Mouse (Mus musculus) forebrain, postnatal 0 days (tissue): Measurements from ENCODE around the gene Drc3. TPM values are rescaled to one million over a fixed set of nuclear protein-coding genes. Genes with fewer than 3 reads are reported as not detected.

Experiments
- ATAC-seq: fragments of 200-750 bp; cut with Nextera tagmentation; 2 replicates; pipeline ENCODE4 v1.8.0; 2017; ENCODE audit warnings: mild to moderate bottlenecking, moderate library complexity
- DNase-seq: peaks from one replicate; pipeline ENCODE4 v3.0.0-alpha.2; 2015
- H3K27ac ChIP-seq: fragments of 300-500 bp; sonication (generic); 2 replicates; pipeline ENCODE4 v1.5.1; 2014; ENCODE audit warnings: low read depth, mild to moderate bottlenecking, antibody characterized with exemption, low read length, moderate library complexity, mixed read lengths
- H3K27me3 ChIP-seq: fragments of 300-500 bp; sonication (generic); 2 replicates; pipeline ENCODE4 v1.6.1; 2014; ENCODE audit warnings: mild to moderate bottlenecking, low read length, mixed read lengths; ENCODE audit not compliant: insufficient read depth
- H3K36me3 ChIP-seq: fragments of 300-500 bp; sonication (generic); 2 replicates; pipeline ENCODE4 v1.6.1; 2014; ENCODE audit warnings: mild to moderate bottlenecking, moderate library complexity; ENCODE audit not compliant: insufficient read depth
- H3K4me1 ChIP-seq: fragments of 300-500 bp; sonication (generic); 2 replicates; pipeline ENCODE4 v1.6.1; 2014; ENCODE audit warnings: antibody characterized with exemption; ENCODE audit not compliant: insufficient read depth
- H3K4me2 ChIP-seq: fragments of 300-500 bp; sonication (generic); 2 replicates; pipeline ENCODE4 v1.6.1; 2014; ENCODE audit warnings: low read depth, mild to moderate bottlenecking, moderate library complexity
- H3K4me3 ChIP-seq: fragments of 300-500 bp; sonication (generic); 2 replicates; pipeline ENCODE4 v1.5.1; 2014; ENCODE audit warnings: low read depth, low read length, mixed read lengths
- H3K9ac ChIP-seq: fragments of 300-500 bp; sonication (generic); 2 replicates; pipeline ENCODE4 v1.6.1; 2014; ENCODE audit warnings: mild to moderate bottlenecking
- H3K9me3 ChIP-seq: fragments of 300-500 bp; sonication (generic); 2 replicates; pipeline ENCODE4 v1.6.1; 2016; ENCODE audit warnings: low read length
- CTCF ChIP-seq: sonication (generic); IDR thresholded peaks from 2 replicates; pipeline ENCODE4 v1.5.1; 2016; ENCODE audit warnings: antibody characterized with exemption, control low read depth, low read depth
- WGBS: fragments of 180-500 bp; shearing (Covaris S2); extraction: QIAGEN DNeasy Blood & Tissue Kit; methylation state at CpG from one replicate; pipeline ENCODE4 v1.1.7; 2014; 5-methylcytosine and 5-hydroxymethylcytosine counted together
- polyA plus RNA-seq: library from polyadenylated mRNA; unstranded; fragments of >200 nt; fragmentation: Nextera tagmentation; extraction: Ambion mirVana; gene quantifications from 2 replicates; pipeline ENCODE4 v1.2.1, GENCODE M21; 2015
- total RNA-seq: library from RNA; depleted of rRNA; stranded (reverse); fragments of >200 nt; gene quantifications from 2 replicates; pipeline ENCODE4 v1.2.3, GENCODE M21; 2014

Drc3 gene
- total and polyA plus RNA-seq, 2 experiments from 2014 or later = 10.0 to 15.5 TPM

- peaks cover 19% of the 10 kb centered on the region for H3K36me3 ChIP-seq
- 0 out of 2 replicates have a peak, but pooled peaks cover 2% of the 10 kb centered on the region for H3K4me1 ChIP-seq
- no peaks in the 10 kb centered on the region for H3K9me3 ChIP-seq
- WGBS = 10% methylated on average over 3 of the region's 3 CpGs
- no peak overlapping the region for H3K4me2 ChIP-seq
- TF ChIP-seq CTCF = peak; percentile 76
- H3K27ac ChIP-seq = no peak overlapping the region
- no peak overlapping the region for H3K4me3 ChIP-seq
- ATAC-seq = no peak
- no peaks in the 10 kb centered on the region for H3K27me3 ChIP-seq
- peak; percentile 90 for DNase-seq
- no peak overlapping the region for H3K9ac ChIP-seq
Measured at GRCm38 (mm10) chr11:60412173-60412572, 59.0 kb downstream of the Drc3 start.

DNA sequence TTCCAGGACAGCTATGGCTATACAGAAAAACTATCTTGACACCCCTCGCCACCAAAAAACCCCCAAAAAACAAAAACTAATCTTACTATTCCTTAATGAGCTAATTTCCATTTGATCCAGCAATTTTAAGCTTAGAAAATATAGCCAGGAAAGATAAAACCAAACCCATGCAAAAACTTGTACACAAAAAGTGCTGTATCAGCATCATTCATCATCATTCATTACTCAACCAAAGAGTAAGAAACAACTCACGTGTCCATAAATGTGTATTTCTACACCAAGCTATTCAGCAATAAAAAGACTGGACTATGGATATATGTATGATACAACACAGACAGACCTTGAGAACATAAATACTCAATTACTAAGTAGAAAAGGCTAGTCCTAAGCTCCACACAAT lies 59.8 kb downstream of the Drc3 start:
- TF ChIP-seq CTCF = no peak
- peaks cover 12% of the 10 kb centered on the region for H3K36me3 ChIP-seq

GRCm38 (mm10) chr11:60416590-60416962 lies 63.4 kb downstream of the Drc3 start:
- Histone ChIP-seq H3K9me3 (no peaks in the 10 kb centered on the region), H3K4me1 (peaks cover 16% of the 10 kb centered on the region), H3K27ac (peak overlapping the region; percentile 78), H3K9ac (peak overlapping the region; percentile 85), H3K4me2 (peak overlapping the region; percentile 83), H3K36me3 (no peaks in the 10 kb centered on the region), H3K27me3 (no peaks in the 10 kb centered on the region), H3K4me3 (peak overlapping the region; percentile 83)
- under 1% methylated on average over 21 of the region's 21 CpGs for WGBS
- DNase-seq (no peak), ATAC-seq (no peak)
- no peak for TF ChIP-seq CTCF

More for the DNA sequence above, 59.8 kb downstream of the Drc3 start:
- Histone ChIP-seq H3K9ac (no peak overlapping the region), H3K27me3 (no peaks in the 10 kb centered on the region), H3K4me1 (0 out of 2 replicates have a peak, but pooled peaks cover 3% of the 10 kb centered on the region), H3K9me3 (no peaks in the 10 kb centered on the region), H3K27ac (no peak overlapping the region), H3K4me2 (no peak overlapping the region), H3K4me3 (no peak overlapping the region)
- WGBS = 89% methylated on average over 2 of the region's 2 CpGs
- no peak for DNase-seq
- no peak for ATAC-seq

- Histone ChIP-seq H3K4me1 (peaks cover 16% of the 10 kb centered on the region), H3K27me3 (no peaks in the 10 kb centered on the region), H3K36me3 (no peaks in the 10 kb centered on the region), H3K4me3 (peak within 1 kb of the TSS; percentile 83), H3K9ac (peak within 1 kb of the TSS; percentile 85), H3K4me2 (peak within 1 kb of the TSS; percentile 83), H3K27ac (peak within 1 kb of the TSS; percentile 84), H3K9me3 (no peaks in the 10 kb centered on the region)
- DNase-seq (peak; percentile 100), ATAC-seq (peak; percentile 97)
- no peak for TF ChIP-seq CTCF
- 4% methylated on average over 77 of the region's 81 CpGs for WGBS
Measured at GRCm38 (mm10) chr11:60416963-60417716, 64.0 kb downstream of the Drc3 start, which contains the start of gene Gid4. Gene Gid4, plus strand, starts transcription at chr11:60417145.

DNA sequence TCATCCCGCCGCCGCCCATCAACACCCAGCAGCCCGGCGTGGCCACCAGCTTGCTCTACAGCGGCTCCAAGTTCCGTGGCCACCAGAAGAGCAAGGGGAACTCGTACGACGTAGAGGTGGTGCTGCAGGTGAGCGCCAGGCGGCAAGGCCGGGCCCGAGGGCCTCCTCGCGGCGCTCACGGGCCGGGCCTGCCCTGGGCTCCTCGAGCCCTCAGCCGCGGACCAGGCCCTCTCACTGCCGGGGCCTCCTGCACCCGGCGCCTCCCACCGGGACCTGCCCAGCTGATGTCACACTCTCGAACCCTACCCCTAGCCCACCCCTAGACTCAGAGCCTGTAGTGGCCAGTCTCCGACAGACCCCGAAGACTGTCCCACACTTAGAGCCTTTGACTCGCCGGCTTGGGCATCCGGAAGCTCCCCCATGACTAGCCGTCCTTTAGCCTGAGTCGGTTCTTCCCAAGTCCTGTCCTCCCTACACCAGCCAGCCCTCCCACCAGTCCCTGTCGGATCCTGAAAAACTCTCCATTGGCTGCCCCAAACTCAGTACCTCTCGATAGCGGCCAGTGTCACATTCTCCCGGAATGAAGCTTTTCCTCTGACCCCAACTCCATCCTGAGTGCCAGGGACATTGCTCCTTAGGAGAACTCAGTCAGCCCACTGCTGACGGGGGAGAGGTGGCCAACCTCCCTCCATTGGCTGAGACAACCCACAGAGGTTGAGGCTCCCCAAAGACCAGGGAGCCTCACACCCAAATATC lies 64.8 kb downstream of the Drc3 start, which contains the start of gene Atpaf2:
Atpaf2 (minus strand) TSS at position 741 of the 756 bp plus-strand sequence.
- DNase-seq = no peak
- 5% methylated on average over 38 of the region's 39 CpGs for WGBS
- peak within 1 kb of the TSS; percentile 81 for H3K9ac ChIP-seq
- H3K4me1 ChIP-seq = peaks cover 16% of the 10 kb centered on the region
- H3K4me2 ChIP-seq = peak within 1 kb of the TSS; percentile 67
- no peaks in the 10 kb centered on the region for H3K27me3 ChIP-seq
- no peaks in the 10 kb centered on the region for H3K36me3 ChIP-seq
- peak within 1 kb of the TSS; percentile 83 for H3K4me3 ChIP-seq
- H3K9me3 ChIP-seq = no peaks in the 10 kb centered on the region
- no peak; the same call in 1 of the 2 replicates for ATAC-seq
- H3K27ac ChIP-seq = peak within 1 kb of the TSS; percentile 84
- no peak for TF ChIP-seq CTCF

DNA sequence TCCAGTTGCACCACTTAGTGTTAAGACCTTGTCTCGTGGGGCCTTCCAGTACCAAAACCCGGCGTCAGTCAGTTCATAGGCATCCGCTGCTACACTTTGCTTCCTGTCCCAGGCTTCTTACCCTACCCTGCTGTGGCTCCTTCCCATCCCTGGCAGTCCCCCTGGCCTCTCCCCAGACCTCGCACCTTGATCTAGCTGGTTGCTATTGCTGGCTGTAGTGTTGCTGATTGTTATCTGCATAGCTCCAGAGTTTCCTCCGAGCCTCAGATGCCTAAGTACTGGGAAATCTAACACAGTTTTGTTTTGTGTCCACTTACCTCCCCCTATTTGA lies 65.3 kb downstream of the Drc3 start:
- Histone ChIP-seq H3K27ac (no peak overlapping the region), H3K4me2 (peak overlapping the region; percentile 67), H3K36me3 (no peaks in the 10 kb centered on the region), H3K9me3 (no peaks in the 10 kb centered on the region), H3K27me3 (no peaks in the 10 kb centered on the region), H3K4me1 (peaks cover 16% of the 10 kb centered on the region), H3K4me3 (peak overlapping the region; percentile 83), H3K9ac (peak overlapping the region; percentile 81)
- TF ChIP-seq CTCF = no peak
- WGBS = 25% methylated on average over 6 of the region's 6 CpGs
- DNase-seq = no peak
- ATAC-seq = no peak
